8 mouse cellular contexts compared by ENCODE assay signal in genomic region chr19:42612654-42613053, GRCm38 (mm10). TPM values are rescaled to one million over a fixed set of nuclear protein-coding genes. Genes with fewer than 3 reads are reported as not detected.
DNase-seq lines count a peak whose midpoint lies in the region; ATAC-seq lines count a peak whose summit lies in the region.

Loxl4 (minus strand) TSS chr19:42612813.

- H3K9ac ChIP-seq in forebrain, embryonic 13.5 days = peak within 1 kb of the TSS; percentile 47; the same call in 1 of the 2 replicates

- H3K27me3 ChIP-seq in forebrain, embryonic 13.5 days = peaks cover 26% of the 10 kb centered on the region
- peaks cover 39% of the 10 kb centered on the region for H3K27me3 ChIP-seq in midbrain, embryonic 10.5 days (ENCODE audit: low read depth, poor library complexity, severe bottlenecking)

- peak within 1 kb of the TSS; percentile 64 for H3K4me2 ChIP-seq in forebrain, embryonic 13.5 days

- peaks cover 8% of the 10 kb centered on the region; the same call in 1 of the 2 replicates for H3K4me1 ChIP-seq in forebrain, embryonic 13.5 days
- peaks cover 10% of the 10 kb centered on the region for H3K4me1 ChIP-seq in midbrain, embryonic 10.5 days

- DNase-seq in 3T3-L1 (ENCODE audit: low read depth, low spot score) (peak; percentile 65), NIH3T3 (ENCODE audit: low read depth) (peak; percentile 72)
- peak; percentile 70 for DNase-seq in heart, postnatal 25 days (ENCODE audit: low spot score)
- peak; percentile 75 to 81 for DNase-seq in kidney, postnatal 4 days
- peak; percentile 24 for DNase-seq in midbrain, embryonic 10.5 days (ENCODE audit: low spot score)
- peak; percentile 67 for DNase-seq in urinary bladder, postnatal 25 days (ENCODE audit: low spot score)
- DNase-seq in frontal cortex, adult 2 months (ENCODE audit: extremely low spot score in 1 of 2, low spot score in 1 of 2) = no peak

- H3K9me3 ChIP-seq in forebrain, embryonic 13.5 days (replicated peaks) = no peaks in the 10 kb centered on the region
- H3K9me3 ChIP-seq in midbrain, embryonic 10.5 days (replicated peaks) = no peaks in the 10 kb centered on the region

- intact Hi-C loops in heart, postnatal 25 days (cut with DNase I) = no loop called here

- ATAC-seq in forebrain, embryonic 13.5 days = no peak

- H3K27ac ChIP-seq in forebrain, embryonic 13.5 days = no peak within 1 kb of the TSS
- H3K27ac ChIP-seq in midbrain, embryonic 10.5 days (replicated peaks) = peak within 1 kb of the TSS; percentile 39; the same call in 1 of the 2 replicates

- H3K4me3 ChIP-seq in forebrain, embryonic 13.5 days = peak within 1 kb of the TSS; percentile 36
- peak within 1 kb of the TSS; percentile 56 for H3K4me3 ChIP-seq in midbrain, embryonic 10.5 days

- 1% methylated on average over 37 of the region's 37 CpGs for WGBS in forebrain, embryonic 13.5 days
- WGBS in midbrain, embryonic 10.5 days = under 1% methylated on average over 37 of the region's 37 CpGs

- no peaks in the 10 kb centered on the region for H3K36me3 ChIP-seq in forebrain, embryonic 13.5 days (ENCODE audit: poor library complexity, severe bottlenecking)
- H3K36me3 ChIP-seq in midbrain, embryonic 10.5 days = no peaks in the 10 kb centered on the region

RNA-seq across cellular contexts. Expression of gene Loxl4, which starts in this region (rescaled TPM):
- polyA plus RNA-seq in forebrain, embryonic 13.5 days (2015; fragmentation: Nextera tagmentation; extraction: Ambion mirVana) = 0.11 and 0.13 TPM in 2 replicates
- total RNA-seq in heart, postnatal 25 days (2021) = 1 to 10 TPM; 1.2 to 1.3 TPM
- polyA plus RNA-seq in midbrain, embryonic 10.5 days (2016; fragmentation: Nextera tagmentation; extraction: Ambion mirVana) = 0.19 and 0.25 TPM in 2 replicates
- 0.04 TPM in 2 replicates for polyA plus RNA-seq in frontal cortex, adult 2 months (2012; rRNA removed)

Comparison
In these comparisons a context has a peak if more than half of its experiments do, and no peak if none do; other contexts are left out.
1. Peak in DNase-seq, H3K4me3 ChIP-seq and H3K27ac ChIP-seq in midbrain, embryonic 10.5 days; RNA of the gene not detected or under 1 TPM.
2. DNase-seq: peak in 3T3-L1 (single experiment), NIH3T3 (single experiment), heart, postnatal 25 days (single experiment), kidney, postnatal 4 days (2 of 2) and urinary bladder, postnatal 25 days (single experiment); none in frontal cortex, adult 2 months (0 of 2).